ENCODE assay signal across 8 mouse cellular contexts in genomic region chr4:126103057-126103581, GRCm38 (mm10). TPM values are rescaled to one million over a fixed set of nuclear protein-coding genes. Genes with fewer than 3 reads are reported as not detected.
A peak's percentile ranks its signal among the peaks of the same experiment; 100 is the strongest.
DNase-seq lines count a peak whose midpoint lies in the region; ATAC-seq and TF ChIP-seq lines count a peak whose summit lies in the region.

No protein-coding gene starts in this region.

- H3K36me3 ChIP-seq in C2C12 (ENCODE audit: control insufficient read depth, insufficient read depth) (peaks cover 11% of the 10 kb centered on the region), myocyte (ENCODE audit: control insufficient read depth, insufficient read depth) (peaks cover 3% of the 10 kb centered on the region)
- peaks cover 33% of the 10 kb centered on the region for H3K36me3 ChIP-seq in erythroblast, embryonic 14.5 days (ENCODE audit: control insufficient read depth)
- H3K36me3 ChIP-seq in heart, embryonic 12.5 days = peaks cover 12% of the 10 kb centered on the region; the same call in 1 of the 2 replicates
- H3K36me3 ChIP-seq in kidney, postnatal 0 days (ENCODE audit: insufficient read depth, low read length) = 0 out of 2 replicates have a peak, but pooled peaks cover 2% of the 10 kb centered on the region
- H3K36me3 ChIP-seq in liver, embryonic 11.5 days (ENCODE audit: control insufficient read depth, insufficient read depth, low read length) = 0 out of 2 replicates have a peak, but pooled peaks cover 3% of the 10 kb centered on the region

- H3K27me3 ChIP-seq in C2C12 (ENCODE audit: control insufficient read depth, insufficient read depth, insufficient read length) (no peaks in the 10 kb centered on the region), myocyte (ENCODE audit: control insufficient read depth, insufficient read depth, insufficient read length) (no peaks in the 10 kb centered on the region)
- no peaks in the 10 kb centered on the region for H3K27me3 ChIP-seq in erythroblast, embryonic 14.5 days (ENCODE audit: control insufficient read depth)
- no peaks in the 10 kb centered on the region for H3K27me3 ChIP-seq in heart, embryonic 12.5 days (replicated peaks)
- no peaks in the 10 kb centered on the region for H3K27me3 ChIP-seq in kidney, postnatal 0 days (ENCODE audit: insufficient read depth, low read length)
- H3K27me3 ChIP-seq in liver, embryonic 11.5 days (replicated peaks; ENCODE audit: control insufficient read depth, insufficient read depth, low read length) = no peaks in the 10 kb centered on the region

- H3K4me3 ChIP-seq in C2C12 (ENCODE audit: insufficient read depth, poor library complexity, severe bottlenecking) (peak overlapping the region; percentile 31), myocyte (peak overlapping the region; percentile 95)
- peak overlapping the region; percentile 85 for H3K4me3 ChIP-seq in erythroblast, embryonic 14.5 days (replicated peaks)
- peak overlapping the region; percentile 81 for H3K4me3 ChIP-seq in heart, embryonic 12.5 days
- H3K4me3 ChIP-seq in kidney, postnatal 0 days (replicated peaks; ENCODE audit: low read depth, low read length) = peak overlapping the region; percentile 97
- peak overlapping the region; percentile 88 for H3K4me3 ChIP-seq in liver, embryonic 11.5 days (ENCODE audit: low read depth, low read length)

- TF ChIP-seq POLR2A in brain, embryonic 14.5 days (IDR thresholded peaks at IDR 0.05; ENCODE audit: borderline replicate concordance, extremely low read depth, insufficient read depth, insufficient read length, poor library complexity, severe bottlenecking) = no peak
- peak; percentile 67 for TF ChIP-seq POLR2A in myocyte (IDR thresholded peaks at IDR 0.05; ENCODE audit: insufficient read length, low read depth)

- peaks cover 66% of the 10 kb centered on the region for H3K79me2 ChIP-seq in C2C12 (ENCODE audit: control insufficient read depth, insufficient read depth)
- H3K79me2 ChIP-seq in myocyte (ENCODE audit: control insufficient read depth, insufficient read depth) = peaks cover 51% of the 10 kb centered on the region

- H3K9me3 ChIP-seq in erythroblast, embryonic 14.5 days (ENCODE audit: control insufficient read depth, low read length) = no peaks in the 10 kb centered on the region
- no peaks in the 10 kb centered on the region for H3K9me3 ChIP-seq in heart, embryonic 12.5 days (replicated peaks)
- H3K9me3 ChIP-seq in kidney, postnatal 0 days (replicated peaks; ENCODE audit: low read length) = no peaks in the 10 kb centered on the region
- no peaks in the 10 kb centered on the region for H3K9me3 ChIP-seq in liver, embryonic 11.5 days (ENCODE audit: control insufficient read depth, low read length)

- 1% methylated on average over 15 of the region's 15 CpGs for WGBS in heart, embryonic 12.5 days
- under 1% methylated on average over 15 of the region's 15 CpGs for WGBS in kidney, postnatal 0 days
- WGBS in liver, embryonic 11.5 days = under 1% methylated on average over 15 of the region's 15 CpGs

- peak overlapping the region; percentile 56 for H3K9ac ChIP-seq in heart, embryonic 12.5 days
- peak overlapping the region; percentile 52 for H3K9ac ChIP-seq in kidney, postnatal 0 days (ENCODE audit: low read depth, low read length)
- peak overlapping the region; percentile 73 for H3K9ac ChIP-seq in liver, embryonic 11.5 days (ENCODE audit: low read depth, low read length)

- peak; percentile 89 for DNase-seq in brain, embryonic 14.5 days (ENCODE audit: low read depth)
- peak; percentile 91 for DNase-seq in kidney, postnatal 0 days (ENCODE audit: low spot score)
- peak; percentile 78 for DNase-seq in liver, embryonic 11.5 days (ENCODE audit: low spot score)
- peak; percentile 82 to 86 for DNase-seq in spleen, postnatal 4 days (ENCODE audit: low spot score in 2 of 2)

- H3K4me2 ChIP-seq in heart, embryonic 12.5 days = peak overlapping the region; percentile 99
- H3K4me2 ChIP-seq in kidney, postnatal 0 days (ENCODE audit: low read length) = peak overlapping the region; percentile 96
- H3K4me2 ChIP-seq in liver, embryonic 11.5 days = peak overlapping the region; percentile 98
- H3K4me2 ChIP-seq in myocyte (ENCODE audit: low read depth) = peak overlapping the region; percentile 100

- H3K27ac ChIP-seq in heart, embryonic 12.5 days (ENCODE audit: poor library complexity, severe bottlenecking) = peak overlapping the region; percentile 94
- peak overlapping the region; percentile 87 for H3K27ac ChIP-seq in kidney, postnatal 0 days
- H3K27ac ChIP-seq in liver, embryonic 11.5 days (ENCODE audit: low read depth, low read length) = peak overlapping the region; percentile 98

- H3ac ChIP-seq in C2C12 (ENCODE audit: control insufficient read depth, insufficient read length, low read depth) (peak overlapping the region; percentile 71), myocyte (ENCODE audit: control insufficient read depth, insufficient read length) (peak overlapping the region; percentile 44)

- peaks cover 79% of the 10 kb centered on the region for H3K4me1 ChIP-seq in erythroblast, embryonic 14.5 days (ENCODE audit: control insufficient read depth)
- peaks cover 66% of the 10 kb centered on the region for H3K4me1 ChIP-seq in heart, embryonic 12.5 days (replicated peaks)
- peaks cover 35% of the 10 kb centered on the region for H3K4me1 ChIP-seq in kidney, postnatal 0 days (replicated peaks; ENCODE audit: insufficient read depth, low read length)
- peaks cover 61% of the 10 kb centered on the region for H3K4me1 ChIP-seq in liver, embryonic 11.5 days (replicated peaks; ENCODE audit: control insufficient read depth, insufficient read depth, low read length)

- peaks cover 44% of the 10 kb centered on the region for H3K79me3 ChIP-seq in C2C12 (ENCODE audit: low read depth)

- ATAC-seq in heart, embryonic 12.5 days (ENCODE audit: insufficient number of reproducible peaks, low FRiP score) = peak; percentile 85
- peak; percentile 55 for ATAC-seq in kidney, postnatal 0 days (replicated peaks; ENCODE audit: low FRiP score, low read depth)
- peak; percentile 78 for ATAC-seq in liver, embryonic 11.5 days (replicated peaks; ENCODE audit: low FRiP score)

- TF ChIP-seq CTCF in C2C12 (IDR thresholded peaks at IDR 0.05; ENCODE audit: control insufficient read depth, insufficient read depth, insufficient read length) = no peak
- no peak for TF ChIP-seq CTCF in brain, embryonic 14.5 days (IDR thresholded peaks at IDR 0.05; ENCODE audit: borderline replicate concordance, extremely low read depth, insufficient read depth, insufficient read length)
- no peak for TF ChIP-seq CTCF in kidney, postnatal 0 days (IDR thresholded peaks at IDR 0.05; ENCODE audit: low read depth)

TF ChIP-seq in C2C12, 6 proteins besides CTCF, POLR2A, EP300 and RAD21 (continues in another document):
- TF ChIP-seq MAX (IDR thresholded peaks at IDR 0.05) (peak; percentile 34), MYOD1 (IDR thresholded peaks at IDR 0.05; ENCODE audit: control insufficient read depth, insufficient read length, low read depth) (peak; percentile 6), CEBPB (IDR thresholded peaks at IDR 0.05; ENCODE audit: low read depth) (peak; percentile 98)

TF ChIP-seq in myocyte, 11 proteins besides CTCF, POLR2A, EP300 and RAD21 (continues in another document):
- TF ChIP-seq CEBPB (IDR thresholded peaks at IDR 0.05; ENCODE audit: insufficient read depth, poor library complexity, severe bottlenecking) (peak; percentile 98), USF1 (IDR thresholded peaks at IDR 0.05; ENCODE audit: low read depth) (no peak)

RNA-seq across cellular contexts. Expression of gene Stk40, which starts 0.6 kb away (rescaled TPM):
- polyA plus RNA-seq in C2C12 (2012; fragmentation: generic; extraction: Trizol) = 11.0 TPM
- 19.6 and 28.1 TPM in 2 replicates for polyA plus RNA-seq in brain, embryonic 14.5 days (2012; rRNA removed)
- polyA plus RNA-seq in erythroblast, embryonic 14.5 days (2012) = 4.2 and 4.6 TPM in 2 replicates
- 35.0 and 35.2 TPM in 2 replicates for polyA plus RNA-seq in heart, embryonic 12.5 days (2016; fragmentation: Nextera tagmentation; extraction: Ambion mirVana)
- polyA plus RNA-seq in kidney, postnatal 0 days (2015; fragmentation: Nextera tagmentation; extraction: Ambion mirVana) = 27.1 and 28.7 TPM in 2 replicates
- polyA plus RNA-seq in liver, embryonic 11.5 days (2014; fragmentation: Nextera tagmentation; extraction: Ambion mirVana) = 24.4 and 26.7 TPM in 2 replicates
- polyA plus RNA-seq in myocyte (2012; fragmentation: generic; extraction: Trizol) = 25.9 TPM

RNA-seq across cellular contexts. Expression of gene Lsm10, which starts 6.7 kb away (rescaled TPM):
- polyA plus RNA-seq in C2C12 (2012; fragmentation: generic; extraction: Trizol) = 37.9 TPM
- polyA plus RNA-seq in brain, embryonic 14.5 days (2012; rRNA removed) = 53.6 and 72.8 TPM in 2 replicates
- 0.74 and 0.84 TPM in 2 replicates for polyA plus RNA-seq in erythroblast, embryonic 14.5 days (2012)
- polyA plus RNA-seq in heart, embryonic 12.5 days (2016; fragmentation: Nextera tagmentation; extraction: Ambion mirVana) = 36.3 and 41.2 TPM in 2 replicates
- polyA plus RNA-seq in kidney, postnatal 0 days (2015; fragmentation: Nextera tagmentation; extraction: Ambion mirVana) = 58.5 and 59.0 TPM in 2 replicates
- 46.6 and 53.3 TPM in 2 replicates for polyA plus RNA-seq in liver, embryonic 11.5 days (2014; fragmentation: Nextera tagmentation; extraction: Ambion mirVana)
- polyA plus RNA-seq in myocyte (2012; fragmentation: generic; extraction: Trizol) = 50.5 TPM

RNA-seq across cellular contexts. Expression of gene Eva1b, which starts 44.4 kb away (rescaled TPM):
- polyA plus RNA-seq in C2C12 (2012; fragmentation: generic; extraction: Trizol) (51.6 TPM), myocyte (2012; fragmentation: generic; extraction: Trizol) (28.6 TPM)
- 20.7 and 23.1 TPM in 2 replicates for polyA plus RNA-seq in brain, embryonic 14.5 days (2012; rRNA removed)
- polyA plus RNA-seq in erythroblast, embryonic 14.5 days (2012) = 0.20 and 0.22 TPM in 2 replicates
- polyA plus RNA-seq in heart, embryonic 12.5 days (2016; fragmentation: Nextera tagmentation; extraction: Ambion mirVana) = 30.6 and 31.2 TPM in 2 replicates
- polyA plus RNA-seq in kidney, postnatal 0 days (2015; fragmentation: Nextera tagmentation; extraction: Ambion mirVana) = 130 and 149 TPM in 2 replicates
- polyA plus RNA-seq in liver, embryonic 11.5 days (2014; fragmentation: Nextera tagmentation; extraction: Ambion mirVana) = 25.3 and 28.1 TPM in 2 replicates

RNA-seq across cellular contexts. Expression of gene Oscp1, which starts 44.8 kb away (rescaled TPM):
- 11.1 TPM for polyA plus RNA-seq in C2C12 (2012; fragmentation: generic; extraction: Trizol)
- polyA plus RNA-seq in brain, embryonic 14.5 days (2012; rRNA removed) = 6.4 and 14.7 TPM in 2 replicates
- 0.02 TPM in 1 of 2 replicates, not detected in the other for polyA plus RNA-seq in erythroblast, embryonic 14.5 days (2012)
- polyA plus RNA-seq in heart, embryonic 12.5 days (2016; fragmentation: Nextera tagmentation; extraction: Ambion mirVana) = 5.9 and 7.7 TPM in 2 replicates
- polyA plus RNA-seq in kidney, postnatal 0 days (2015; fragmentation: Nextera tagmentation; extraction: Ambion mirVana) = 13.6 and 16.2 TPM in 2 replicates
- 6.6 TPM in 2 replicates for polyA plus RNA-seq in liver, embryonic 11.5 days (2014; fragmentation: Nextera tagmentation; extraction: Ambion mirVana)
- polyA plus RNA-seq in myocyte (2012; fragmentation: generic; extraction: Trizol) = 12.8 TPM

RNA-seq across cellular contexts. Expression of gene Mrps15, which starts 56.4 kb away (rescaled TPM):
- polyA plus RNA-seq in C2C12 (2012; fragmentation: generic; extraction: Trizol) = 82.9 TPM
- 66.2 and 70.9 TPM in 2 replicates for polyA plus RNA-seq in brain, embryonic 14.5 days (2012; rRNA removed)
- polyA plus RNA-seq in erythroblast, embryonic 14.5 days (2012) = 12.6 and 15.9 TPM in 2 replicates
- 142 and 146 TPM in 2 replicates for polyA plus RNA-seq in heart, embryonic 12.5 days (2016; fragmentation: Nextera tagmentation; extraction: Ambion mirVana)
- polyA plus RNA-seq in kidney, postnatal 0 days (2015; fragmentation: Nextera tagmentation; extraction: Ambion mirVana) = 131 and 134 TPM in 2 replicates
- 186 and 190 TPM in 2 replicates for polyA plus RNA-seq in liver, embryonic 11.5 days (2014; fragmentation: Nextera tagmentation; extraction: Ambion mirVana)
- 86.8 TPM for polyA plus RNA-seq in myocyte (2012; fragmentation: generic; extraction: Trizol)

Comparison
In these comparisons a context has a peak if more than half of its experiments do, and no peak if none do; other contexts are left out.
1. Peak in every context shown above with its lines: DNase-seq, ATAC-seq, H3K4me3 ChIP-seq and H3K27ac ChIP-seq.
2. H3K4me3 ChIP-seq: peak in every context shown above with its lines; median percentile 97 in kidney, postnatal 0 days; 95 in myocyte; 88 in liver, embryonic 11.5 days; 85 in erythroblast, embryonic 14.5 days; 81 in heart, embryonic 12.5 days; 31 in C2C12.
3. RNA of gene Lsm10, which starts 6.7 kb away (polyA plus RNA-seq): 58.5 to 59.0 TPM in kidney, postnatal 0 days, 53.6 to 72.8 TPM in brain, embryonic 14.5 days, 46.6 to 53.3 TPM in liver, embryonic 11.5 days, 50.5 TPM in myocyte (single experiment), 37.9 TPM in C2C12 (single experiment) and 36.3 to 41.2 TPM in heart, embryonic 12.5 days; 0.74 to 0.84 TPM in erythroblast, embryonic 14.5 days; every median in the first group is over 10 times any median in the second.
4. RNA of gene Eva1b, which starts 44.4 kb away (polyA plus RNA-seq): 130 to 149 TPM in kidney, postnatal 0 days, 51.6 TPM in C2C12 (single experiment), 30.6 to 31.2 TPM in heart, embryonic 12.5 days, 28.6 TPM in myocyte (single experiment), 25.3 to 28.1 TPM in liver, embryonic 11.5 days and 20.7 to 23.1 TPM in brain, embryonic 14.5 days; 0.20 to 0.22 TPM in erythroblast, embryonic 14.5 days; every median in the first group is over 10 times any median in the second.